Mouse (Mus musculus): ENCODE data around the gene Daam2. TPM values are rescaled to one million over a fixed set of nuclear protein-coding genes. Genes with fewer than 3 reads are reported as not detected.

Gene Daam2
- total RNA-seq, 1 experiment: 0.13 TPM

- Histone ChIP-seq H3K27ac (ENCODE audit: insufficient read depth, low read depth, low read length, poor library complexity, severe bottlenecking) (no peak overlapping the region), H3K4me3 (ENCODE audit: insufficient read depth in 1 of 2, low read depth in 1 of 2, low read length in 2 of 2, poor library complexity in 1 of 2, severe bottlenecking in 1 of 2) (no peak overlapping the region), H3K9ac (ENCODE audit: insufficient read depth, low read depth, low read length, poor library complexity, severe bottlenecking) (no peak overlapping the region), H3K4me1 (ENCODE audit: control insufficient read depth in 2 of 2, insufficient read depth in 2 of 2, low read length in 2 of 2, poor library complexity in 1 of 2) (no peaks in the 10 kb centered on the region), H3K36me3 (ENCODE audit: control insufficient read depth, insufficient read depth, low read length, poor library complexity, severe bottlenecking) (no peaks in the 10 kb centered on the region), H3K9me3 (ENCODE audit: control insufficient read depth, insufficient read depth, low read depth, low read length) (no peaks in the 10 kb centered on the region)
- TF ChIP-seq HCFC1 (IDR thresholded peaks at IDR 0.05; ENCODE audit: borderline replicate concordance, insufficient read depth, low read length) (no peak), ZNF384 (IDR thresholded peaks at IDR 0.05; ENCODE audit: low read depth, low read length) (no peak), CHD2 (IDR thresholded peaks at IDR 0.05; ENCODE audit: low read depth, low read length) (no peak), ZC3H11A (IDR thresholded peaks at IDR 0.05; ENCODE audit: borderline replicate concordance, low read depth, low read length) (no peak), MAFK (IDR thresholded peaks at IDR 0.05; ENCODE audit: insufficient read depth, low read depth, low read length) (no peak)
- DNase-seq (ENCODE audit: low read depth, low spot score): no peak
- in situ Hi-C loops (cut with MboI; ENCODE audit: low sequenced_read_pairs in 2 of 2, unreplicated experiment in 2 of 2): no loop called here
These were observed 82.3 kb downstream of the Daam2 start for GRCm38 (mm10) chr17:49481876-49482275.

GRCm38 (mm10) chr17:49477370-49477769, 86.8 kb downstream of the Daam2 start:
- Histone ChIP-seq H3K9me3 (ENCODE audit: control insufficient read depth, insufficient read depth, low read depth, low read length) (no peaks in the 10 kb centered on the region), H3K27ac (ENCODE audit: insufficient read depth, low read depth, low read length, poor library complexity, severe bottlenecking) (no peak overlapping the region), H3K9ac (ENCODE audit: insufficient read depth, low read depth, low read length, poor library complexity, severe bottlenecking) (no peak overlapping the region), H3K4me1 (ENCODE audit: control insufficient read depth in 2 of 2, insufficient read depth in 2 of 2, low read length in 2 of 2, poor library complexity in 1 of 2) (no peaks in the 10 kb centered on the region), H3K36me3 (ENCODE audit: control insufficient read depth, insufficient read depth, low read length, poor library complexity, severe bottlenecking) (no peaks in the 10 kb centered on the region), H3K4me3 (ENCODE audit: insufficient read depth in 1 of 2, low read depth in 1 of 2, low read length in 2 of 2, poor library complexity in 1 of 2, severe bottlenecking in 1 of 2) (no peak overlapping the region)
- in situ Hi-C loops (cut with MboI; ENCODE audit: low sequenced_read_pairs in 2 of 2, unreplicated experiment in 2 of 2): no loop called here
- TF ChIP-seq HCFC1 (IDR thresholded peaks at IDR 0.05; ENCODE audit: borderline replicate concordance, insufficient read depth, low read length) (no peak), MAFK (IDR thresholded peaks at IDR 0.05; ENCODE audit: insufficient read depth, low read depth, low read length) (no peak), CHD2 (IDR thresholded peaks at IDR 0.05; ENCODE audit: low read depth, low read length) (no peak), ZNF384 (IDR thresholded peaks at IDR 0.05; ENCODE audit: low read depth, low read length) (no peak), ZC3H11A (IDR thresholded peaks at IDR 0.05; ENCODE audit: borderline replicate concordance, low read depth, low read length) (no peak)
- no peak for DNase-seq (ENCODE audit: low read depth, low spot score)

GRCm38 (mm10) chr17:49475174-49475573, 89.0 kb downstream of the Daam2 start:
- no peaks in the 10 kb centered on the region for H3K36me3 ChIP-seq (ENCODE audit: control insufficient read depth, insufficient read depth, low read length, poor library complexity, severe bottlenecking)
- DNase-seq (ENCODE audit: low read depth, low spot score): no peak
- H3K27ac ChIP-seq (ENCODE audit: insufficient read depth, low read depth, low read length, poor library complexity, severe bottlenecking): no peak overlapping the region
- in situ Hi-C loops (cut with MboI; ENCODE audit: low sequenced_read_pairs in 2 of 2, unreplicated experiment in 2 of 2): no loop called here
- no peak overlapping the region for H3K4me3 ChIP-seq (ENCODE audit: insufficient read depth in 1 of 2, low read depth in 1 of 2, low read length in 2 of 2, poor library complexity in 1 of 2, severe bottlenecking in 1 of 2)
- H3K9ac ChIP-seq (ENCODE audit: insufficient read depth, low read depth, low read length, poor library complexity, severe bottlenecking): no peak overlapping the region
- no peaks in the 10 kb centered on the region for H3K4me1 ChIP-seq (ENCODE audit: control insufficient read depth in 2 of 2, insufficient read depth in 2 of 2, low read length in 2 of 2, poor library complexity in 1 of 2)
- no peaks in the 10 kb centered on the region for H3K9me3 ChIP-seq (ENCODE audit: control insufficient read depth, insufficient read depth, low read depth, low read length)
- TF ChIP-seq CHD2 (IDR thresholded peaks at IDR 0.05; ENCODE audit: low read depth, low read length) (no peak), MAFK (IDR thresholded peaks at IDR 0.05; ENCODE audit: insufficient read depth, low read depth, low read length) (no peak), ZNF384 (IDR thresholded peaks at IDR 0.05; ENCODE audit: low read depth, low read length) (no peak), ZC3H11A (IDR thresholded peaks at IDR 0.05; ENCODE audit: borderline replicate concordance, low read depth, low read length) (no peak), HCFC1 (IDR thresholded peaks at IDR 0.05; ENCODE audit: borderline replicate concordance, insufficient read depth, low read length) (no peak)

GRCm38 (mm10) chr17:49474051-49474450, 90.1 kb downstream of the Daam2 start:
- Histone ChIP-seq H3K9me3 (ENCODE audit: control insufficient read depth, insufficient read depth, low read depth, low read length) (no peaks in the 10 kb centered on the region), H3K4me3 (ENCODE audit: insufficient read depth in 1 of 2, low read depth in 1 of 2, low read length in 2 of 2, poor library complexity in 1 of 2, severe bottlenecking in 1 of 2) (no peak overlapping the region), H3K36me3 (ENCODE audit: control insufficient read depth, insufficient read depth, low read length, poor library complexity, severe bottlenecking) (no peaks in the 10 kb centered on the region), H3K4me1 (ENCODE audit: control insufficient read depth in 2 of 2, insufficient read depth in 2 of 2, low read length in 2 of 2, poor library complexity in 1 of 2) (no peaks in the 10 kb centered on the region), H3K27ac (ENCODE audit: insufficient read depth, low read depth, low read length, poor library complexity, severe bottlenecking) (no peak overlapping the region), H3K9ac (ENCODE audit: insufficient read depth, low read depth, low read length, poor library complexity, severe bottlenecking) (no peak overlapping the region)
- no peak for TF ChIP-seq ZNF384 (IDR thresholded peaks at IDR 0.05; ENCODE audit: low read depth, low read length)
- TF ChIP-seq CHD2 (IDR thresholded peaks at IDR 0.05; ENCODE audit: low read depth, low read length): no peak
- TF ChIP-seq HCFC1 (IDR thresholded peaks at IDR 0.05; ENCODE audit: borderline replicate concordance, insufficient read depth, low read length): no peak
- TF ChIP-seq MAFK (IDR thresholded peaks at IDR 0.05; ENCODE audit: insufficient read depth, low read depth, low read length): no peak
- TF ChIP-seq ZC3H11A (IDR thresholded peaks at IDR 0.05; ENCODE audit: borderline replicate concordance, low read depth, low read length): no peak
- in situ Hi-C loops (cut with MboI; ENCODE audit: low sequenced_read_pairs in 2 of 2, unreplicated experiment in 2 of 2): no loop called here
- no peak for DNase-seq (ENCODE audit: low read depth, low spot score)

GRCm38 (mm10) chr17:49472626-49473025, 91.5 kb downstream of the Daam2 start:
- in situ Hi-C loops (cut with MboI; ENCODE audit: low sequenced_read_pairs in 2 of 2, unreplicated experiment in 2 of 2): no loop called here
- no peaks in the 10 kb centered on the region for H3K9me3 ChIP-seq (ENCODE audit: control insufficient read depth, insufficient read depth, low read depth, low read length)
- TF ChIP-seq CHD2 (IDR thresholded peaks at IDR 0.05; ENCODE audit: low read depth, low read length): no peak
- TF ChIP-seq HCFC1 (IDR thresholded peaks at IDR 0.05; ENCODE audit: borderline replicate concordance, insufficient read depth, low read length): no peak
- TF ChIP-seq ZC3H11A (IDR thresholded peaks at IDR 0.05; ENCODE audit: borderline replicate concordance, low read depth, low read length): no peak
- TF ChIP-seq MAFK (IDR thresholded peaks at IDR 0.05; ENCODE audit: insufficient read depth, low read depth, low read length): no peak
- no peak for TF ChIP-seq ZNF384 (IDR thresholded peaks at IDR 0.05; ENCODE audit: low read depth, low read length)
- H3K27ac ChIP-seq (ENCODE audit: insufficient read depth, low read depth, low read length, poor library complexity, severe bottlenecking): no peak overlapping the region
- DNase-seq (ENCODE audit: low read depth, low spot score): peak; percentile 8
- no peak overlapping the region for H3K4me3 ChIP-seq (ENCODE audit: insufficient read depth in 1 of 2, low read depth in 1 of 2, low read length in 2 of 2, poor library complexity in 1 of 2, severe bottlenecking in 1 of 2)
- H3K36me3 ChIP-seq (ENCODE audit: control insufficient read depth, insufficient read depth, low read length, poor library complexity, severe bottlenecking): no peaks in the 10 kb centered on the region
- no peaks in the 10 kb centered on the region for H3K4me1 ChIP-seq (ENCODE audit: control insufficient read depth in 2 of 2, insufficient read depth in 2 of 2, low read length in 2 of 2, poor library complexity in 1 of 2)
- H3K9ac ChIP-seq (ENCODE audit: insufficient read depth, low read depth, low read length, poor library complexity, severe bottlenecking): no peak overlapping the region
